Mouse (Mus musculus) spleen, adult 18-20 months (tissue): ENCODE measurements around the gene Nfatc4.

Experiments used
- DNase-seq, 2 experiments: peaks; one replicate each; pipeline ENCODE4 v3.0.0; 2022; ENCODE audit warnings: mixed read lengths in 2 of 2

Gene Nfatc4

DNA sequence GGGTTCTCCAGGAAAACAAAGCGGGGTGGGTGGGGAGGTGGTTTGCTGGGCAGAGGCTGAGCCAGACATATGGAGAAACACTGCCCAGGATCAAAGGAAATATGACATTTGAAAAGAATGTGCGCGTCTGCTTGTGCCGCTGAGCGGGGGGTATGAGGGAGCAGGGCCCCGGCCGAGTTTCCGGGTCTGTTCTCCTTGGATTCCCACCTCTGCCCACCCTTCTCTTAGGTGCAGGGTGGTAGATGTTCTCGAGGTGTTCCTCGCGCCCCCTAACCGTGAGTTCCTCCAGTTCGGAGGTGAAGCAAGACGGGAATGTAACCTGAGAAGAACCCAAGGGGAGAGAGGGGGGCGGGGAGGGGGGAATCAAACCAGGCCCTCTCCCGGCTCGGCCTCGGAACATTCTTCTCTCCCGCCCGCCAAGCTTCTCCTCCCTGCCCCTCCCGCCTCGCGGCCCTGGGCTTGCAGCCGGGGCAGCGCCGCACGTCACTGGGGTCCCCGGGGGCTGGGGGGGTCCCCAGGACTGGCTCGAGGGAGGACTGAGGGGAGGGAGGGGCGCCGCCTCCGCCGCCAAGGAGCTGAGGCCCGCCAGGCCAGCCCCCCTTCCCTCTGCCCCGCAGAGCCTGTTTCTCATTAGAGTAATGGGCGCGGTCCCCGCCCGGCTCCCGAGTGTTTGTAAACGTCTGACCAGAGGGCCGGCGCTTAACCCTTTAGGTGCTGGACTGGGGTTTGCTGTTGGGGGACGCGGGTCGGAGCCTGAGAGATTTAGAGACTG lies at the start of gene Nfatc4:
Nfatc4 (plus strand) TSS at position 154 of the 772 bp plus-strand sequence.
- DNase-seq, result peak in 1 of 2 experiments; percentile 25

- no peak for DNase-seq
These were observed 46.2 kb upstream of the Nfatc4 start for GRCm38 (mm10) chr14:55776711-55777110.

DNA sequence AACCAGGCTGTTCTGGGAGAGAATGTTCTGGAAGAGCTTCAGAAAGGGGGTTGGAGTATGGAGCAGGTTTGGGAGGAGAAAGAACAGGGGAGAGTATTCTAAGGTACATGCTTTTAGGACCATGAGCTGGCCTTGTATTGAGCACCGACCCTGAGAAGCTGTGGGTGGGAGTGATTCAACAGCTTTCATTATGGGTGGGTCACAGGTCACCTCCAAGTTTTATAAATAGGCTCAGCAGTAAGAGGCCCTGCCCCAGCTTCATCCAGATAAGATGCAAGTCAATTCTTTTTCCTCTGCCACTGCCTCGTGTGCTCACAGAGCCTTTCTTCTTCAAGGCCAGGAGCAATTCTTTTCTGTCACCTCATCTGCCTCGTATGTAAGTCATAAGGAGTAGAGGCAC lies 45.8 kb upstream of the Nfatc4 start:
- DNase-seq, result no peak

DNA sequence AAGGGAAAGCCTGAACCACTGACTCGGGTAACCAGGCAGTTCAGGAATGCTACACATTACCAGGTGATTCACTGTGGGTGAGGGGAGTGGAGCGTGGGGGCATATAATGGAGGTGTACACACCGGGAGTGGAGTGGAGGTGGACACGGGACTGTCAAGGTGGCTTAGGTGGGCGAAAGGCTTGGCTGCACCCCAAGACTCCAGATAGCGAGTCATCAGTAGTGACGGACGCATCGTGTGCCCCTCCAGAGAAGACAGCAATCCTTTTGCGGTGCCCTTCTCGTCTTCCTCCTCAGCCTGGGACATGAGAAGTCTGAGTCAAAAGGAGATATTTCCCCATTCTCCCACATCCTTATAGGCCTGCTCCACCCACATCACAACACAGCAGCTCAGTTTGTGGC lies 45.1 kb upstream of the Nfatc4 start:
- DNase-seq, result no peak

- DNase-seq, result no peak
These were observed 44.3 kb upstream of the Nfatc4 start for GRCm38 (mm10) chr14:55778686-55779085.

DNA sequence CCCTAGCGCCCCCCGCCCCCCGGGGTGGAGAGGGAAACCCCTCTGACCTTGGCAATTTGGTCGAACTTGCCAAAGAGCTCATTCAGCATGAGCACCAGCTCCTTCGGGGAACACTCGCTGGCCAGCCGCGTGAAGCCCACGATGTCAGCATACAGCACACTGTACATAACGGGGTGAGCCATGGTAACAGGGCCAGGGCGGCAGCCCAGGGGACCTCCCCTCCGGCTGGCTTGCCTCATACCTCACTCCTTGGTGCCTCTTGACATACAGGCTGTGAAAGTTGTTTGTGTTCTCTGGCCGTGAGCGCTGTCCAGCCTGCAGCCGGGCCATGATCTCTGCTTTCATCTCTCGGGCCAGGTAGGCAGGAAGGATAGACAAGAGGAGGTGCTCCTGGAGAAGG lies 43.3 kb upstream of the Nfatc4 start:
- DNase-seq, result peak in 1 of 2 experiments; percentile 0

- DNase-seq, result peak in 1 of 2 experiments; percentile 2
These were observed 42.2 kb upstream of the Nfatc4 start for GRCm38 (mm10) chr14:55780736-55781135.

DNA sequence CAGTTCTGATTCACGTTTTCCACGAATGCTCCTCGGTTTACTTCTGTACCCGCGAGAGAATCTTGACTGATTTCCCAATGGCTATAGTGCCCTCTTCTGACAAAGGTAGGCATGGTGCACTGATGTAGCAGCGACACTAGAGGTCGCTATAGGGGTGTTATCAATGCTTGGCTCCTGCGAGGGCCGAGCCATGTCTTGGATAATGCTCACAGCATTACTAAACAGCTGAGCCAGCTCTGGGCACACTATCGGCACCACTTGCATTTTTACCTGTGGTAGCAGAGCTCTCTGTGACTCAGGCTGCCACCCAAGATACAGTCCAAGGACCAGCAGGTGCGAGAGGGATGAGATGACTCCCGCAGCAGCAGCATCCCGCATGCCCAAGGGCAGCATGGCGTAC lies 41.6 kb upstream of the Nfatc4 start:
- DNase-seq, result peak in 1 of 2 experiments; percentile 34

GRCm38 (mm10) chr14:55782361-55782960 lies 40.5 kb upstream of the Nfatc4 start:
- peak in 1 of 2 experiments; percentile 0 for DNase-seq

DNA sequence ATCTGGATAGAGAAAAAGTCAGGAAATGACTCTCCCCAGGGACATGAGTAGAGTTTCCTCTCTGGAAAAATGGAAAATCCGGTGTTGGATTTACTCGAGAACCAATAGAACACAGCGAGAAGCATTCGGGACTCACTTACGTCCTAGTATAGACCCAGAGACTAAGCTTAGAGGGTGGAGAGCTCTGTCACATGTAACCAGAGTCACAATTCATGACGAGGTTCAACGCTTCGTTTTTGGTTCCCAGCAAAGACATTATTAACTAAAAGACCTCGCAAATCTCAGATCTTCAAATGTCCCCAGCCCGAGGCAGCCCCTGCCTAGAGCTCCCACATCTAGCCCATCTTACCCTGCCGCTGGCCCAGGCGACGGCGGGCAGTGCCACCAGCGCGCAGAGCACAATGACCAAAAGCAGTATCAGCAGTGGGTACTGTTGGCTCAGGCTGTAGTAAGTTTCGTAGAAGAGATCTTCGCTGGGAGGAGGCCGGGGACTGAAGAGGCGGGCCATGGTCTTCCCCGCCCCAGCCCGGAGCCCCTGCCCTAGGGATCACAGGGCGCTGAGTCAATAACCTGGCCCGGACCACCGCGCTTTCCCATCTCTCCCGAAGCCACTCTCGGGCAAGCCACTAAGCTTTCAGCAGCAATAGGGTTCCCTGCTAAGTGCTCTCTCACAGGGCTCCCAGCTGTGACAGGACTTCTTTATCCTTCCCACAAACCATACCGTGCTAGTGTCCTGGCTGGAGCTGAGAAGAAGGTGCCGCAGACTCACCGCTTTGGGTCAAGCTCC lies 39.6 kb upstream of the Nfatc4 start:
- peak in 1 of 2 experiments; percentile 1 for DNase-seq

DNA sequence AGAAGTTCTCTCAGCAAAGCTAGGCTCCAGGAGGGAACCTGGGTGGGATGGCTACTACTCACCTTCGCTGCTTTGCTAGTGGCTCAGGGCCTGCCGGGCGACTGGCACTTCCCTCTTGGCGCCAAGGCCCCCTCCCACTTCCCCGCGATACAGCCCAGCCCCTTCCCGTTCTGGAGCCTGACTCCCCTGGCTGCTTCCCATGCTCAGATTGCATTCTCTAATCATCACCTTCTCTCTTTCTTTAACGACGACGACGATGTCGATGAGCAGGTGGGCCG lies 39.0 kb upstream of the Nfatc4 start, which contains the start of gene Adcy4:
Adcy4 (minus strand) TSS at position 138 of the 278 bp plus-strand sequence.
- peak in 1 of 2 experiments; percentile 2 for DNase-seq

DNA sequence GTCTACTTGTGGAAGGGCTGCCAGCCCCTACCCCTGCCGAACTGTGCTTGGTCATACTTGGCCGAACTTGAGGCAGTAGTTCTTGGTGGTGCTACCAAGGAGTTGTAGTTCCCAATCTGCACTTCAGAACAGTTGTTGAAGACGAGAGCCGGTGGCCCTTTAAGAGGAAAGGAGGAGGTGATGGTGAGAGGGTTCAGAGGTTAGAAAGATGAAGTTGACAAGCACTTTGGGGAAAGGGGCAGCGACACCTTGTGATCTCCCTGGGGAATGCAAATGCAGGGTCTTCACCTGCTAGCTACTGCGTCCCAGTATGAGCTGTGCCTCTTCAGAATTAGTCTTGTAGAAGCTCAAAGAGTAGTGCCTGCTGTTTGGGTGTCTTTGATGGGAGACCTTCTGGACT lies 37.7 kb upstream of the Nfatc4 start:
- no peak for DNase-seq

- DNase-seq, result no peak
These were observed 35.2 kb upstream of the Nfatc4 start for GRCm38 (mm10) chr14:55787731-55788130.

- DNase-seq, result peak; percentile 60 to 72
These were observed 34.5 kb upstream of the Nfatc4 start, which contains the start of gene Ripk3 for GRCm38 (mm10) chr14:55788256-55789050. Gene Ripk3 (minus strand): TSS chr14:55788865.

- DNase-seq, result no peak
These were observed 29.5 kb upstream of the Nfatc4 start for GRCm38 (mm10) chr14:55793461-55793860.

DNA sequence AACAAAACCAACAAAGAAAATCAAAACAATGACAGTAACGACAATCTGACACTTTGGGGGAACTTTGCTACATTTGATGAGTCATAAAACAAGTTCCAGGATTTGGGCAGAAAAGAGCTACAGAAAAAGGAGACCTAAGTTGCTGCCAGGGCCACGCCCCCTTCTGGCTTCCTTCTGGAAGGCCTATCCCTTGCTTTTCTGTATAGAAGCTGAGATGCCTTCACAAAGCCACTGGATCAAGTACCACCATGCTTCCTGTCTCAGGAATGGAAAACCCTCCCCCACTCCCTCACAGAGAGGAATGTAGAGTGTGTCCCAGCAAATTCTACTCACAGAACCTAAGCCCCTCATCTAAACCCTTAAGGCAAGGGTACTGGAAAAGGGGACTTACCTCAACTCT lies 29.0 kb upstream of the Nfatc4 start:
- DNase-seq, result no peak

GRCm38 (mm10) chr14:55795380-55796163 lies 27.4 kb upstream of the Nfatc4 start:
- DNase-seq, result no peak

- DNase-seq, result peak in 1 of 2 experiments; percentile 32
These were observed 8.1 kb upstream of the Nfatc4 start for GRCm38 (mm10) chr14:55814885-55815284.

- no peak for DNase-seq
These were observed 7.6 kb upstream of the Nfatc4 start for GRCm38 (mm10) chr14:55815310-55815751.

GRCm38 (mm10) chr14:55819845-55820405 lies 3.0 kb upstream of the Nfatc4 start:
- DNase-seq, result no peak

- no peak for DNase-seq
These were observed 2.4 kb upstream of the Nfatc4 start for GRCm38 (mm10) chr14:55820576-55820975.
